Mouse (Mus musculus) erythroblast, embryonic 14.5 days (primary cell): ENCODE data around the gene Pou2f2.

Source experiments
- GATA1 ChIP-seq: IDR thresholded peaks from 2 replicates; pipeline ENCODE4 v1.6.1; 2012; ENCODE audit warnings: low read length, inconsistent platforms, mixed read lengths
- TAL1 ChIP-seq: IDR thresholded peaks from 3 replicates; pipeline ENCODE4 v1.6.1; 2012; ENCODE audit warnings: low read length, inconsistent platforms, mixed read lengths

- TF ChIP-seq GATA1 (no peak), TAL1 (no peak)
These were observed 53.7 kb downstream of the Pou2f2 start for GRCm38 (mm10) chr7:25125716-25126281.
